Mouse (Mus musculus) kidney, postnatal 36 days (tissue): Measurements from ENCODE around the gene Pi4k2a.

Source experiments
- DNase-seq, 2 experiments: peaks; one replicate each; pipeline ENCODE4 v3.0.0; 2021 to 2022; ENCODE audit warnings: mixed read lengths in 2 of 2

Pi4k2a gene

GRCm38 (mm10) chr19:42167489-42167888, 77.2 kb downstream of the Pi4k2a start:
- DNase-seq = no peak

DNA sequence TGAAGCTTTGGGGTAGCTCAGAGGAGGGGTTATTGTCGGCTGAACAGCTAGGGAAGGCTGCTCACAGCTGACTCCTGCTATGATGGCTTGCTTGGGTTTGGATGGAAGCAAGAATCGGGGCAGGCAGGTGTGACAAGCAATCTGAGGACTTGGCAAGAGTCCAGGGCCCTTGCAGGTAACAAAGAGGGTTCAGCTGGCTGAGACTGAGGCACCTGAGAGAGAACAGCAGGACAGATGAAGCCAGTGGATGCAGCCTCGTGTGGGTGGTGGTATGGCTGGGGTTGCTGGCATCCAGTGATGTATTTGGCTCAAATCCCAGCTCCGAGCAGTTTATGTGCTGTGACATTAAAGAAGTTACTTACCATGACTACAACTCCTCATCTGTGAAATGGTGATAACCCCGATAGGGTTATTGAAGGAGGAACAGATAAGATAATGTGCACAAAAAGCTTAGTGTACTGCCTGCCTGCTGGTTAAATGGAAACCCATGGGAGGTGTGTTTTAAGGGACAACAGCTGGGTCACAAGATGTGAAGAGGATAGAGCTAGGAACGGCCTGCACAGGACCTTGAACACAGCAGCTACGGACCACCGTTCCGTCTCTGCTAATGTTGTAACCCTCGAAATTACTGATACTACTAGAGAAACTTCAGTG, 79.2 kb downstream of the Pi4k2a start:
- peak in 1 of 2 experiments; percentile 44 for DNase-seq

GRCm38 (mm10) chr19:42170025-42170969, 80.0 kb downstream of the Pi4k2a start:
- DNase-seq = peak; percentile 96 to 98
